Mouse (Mus musculus) ovary, postnatal 14 days (tissue): ENCODE data around the gene Flrt1.
"Not testable (repeated sequence)": the region's sequence is repeated elsewhere in the genome, so short reads cannot be mapped to it uniquely, and the experiment has no call there.

ENCODE experiments used
- DNase-seq: peaks from one replicate; pipeline ENCODE4 v3.0.0; 2022; ENCODE audit warnings: low spot score

The Flrt1 gene

GRCm38 (mm10) chr19:7068136-7068535, 37.4 kb downstream of the Flrt1 start:
- peak; percentile 90 for DNase-seq

GRCm38 (mm10) chr19:7067344-7068050, 38.0 kb downstream of the Flrt1 start:
- DNase-seq = no peak

- no peak for DNase-seq
Observed at GRCm38 (mm10) chr19:7066828-7067342, 38.6 kb downstream of the Flrt1 start.

DNA sequence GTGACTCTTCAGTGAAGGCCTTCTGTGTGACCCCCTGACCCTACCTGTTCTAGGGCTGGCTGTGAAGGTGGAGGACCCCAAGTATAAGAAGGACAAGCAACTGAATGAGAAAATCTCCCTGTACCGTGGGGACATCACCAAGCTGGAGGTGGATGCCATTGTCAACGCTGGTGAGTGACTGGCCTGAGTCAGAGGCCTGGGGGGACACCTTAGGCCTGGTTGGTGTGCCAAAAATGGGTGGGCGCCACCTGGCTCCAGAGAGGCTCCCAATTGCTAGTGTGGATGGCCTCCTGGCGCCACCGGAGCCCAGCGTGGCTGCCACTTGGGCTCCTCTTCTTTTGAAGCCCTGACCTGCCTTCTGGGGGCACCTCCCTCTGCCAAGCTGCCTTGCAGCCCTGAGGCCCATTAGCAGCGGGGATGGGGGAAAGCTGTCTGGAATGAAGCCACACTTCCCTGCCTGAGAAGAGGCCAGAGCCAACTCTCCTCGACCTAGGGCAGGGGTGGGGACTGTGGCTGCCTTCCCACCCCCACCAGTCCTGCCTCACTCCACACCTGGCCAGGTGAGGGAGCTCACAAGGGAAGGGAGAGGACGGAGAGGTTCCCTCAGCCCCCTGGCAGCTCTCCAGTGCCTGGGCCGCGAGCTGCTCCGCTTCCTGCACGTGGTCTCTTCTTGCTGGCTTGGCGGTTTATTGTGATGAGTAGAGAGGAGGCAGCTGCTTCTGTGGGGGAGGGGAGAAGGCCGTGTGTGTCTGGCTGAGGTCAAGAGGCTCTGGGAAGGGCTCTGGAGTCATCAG, 39.3 kb downstream of the Flrt1 start:
- peak; percentile 46 for DNase-seq

DNA sequence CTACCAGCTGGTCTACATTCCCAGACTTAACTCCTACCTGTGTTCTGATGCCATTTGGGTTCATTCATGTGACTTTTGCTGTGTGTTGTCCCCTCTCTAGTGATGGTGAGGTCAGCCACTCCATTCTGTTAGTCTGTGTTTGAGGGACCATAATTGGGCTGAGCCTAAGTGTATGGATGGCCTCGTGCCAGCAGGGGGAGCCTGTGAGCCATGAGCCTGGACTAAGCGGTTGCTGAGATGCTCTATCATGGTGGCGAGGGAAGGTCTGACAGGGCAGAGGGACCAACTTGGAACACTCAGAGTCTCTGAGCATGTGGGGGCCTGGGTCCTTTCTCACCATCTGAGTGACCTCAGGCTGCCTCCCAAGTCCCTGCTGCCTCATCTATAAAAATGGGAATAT, 41.0 kb downstream of the Flrt1 start:
- DNase-seq = peak; percentile 79

GRCm38 (mm10) chr19:7062916-7063315, 42.6 kb downstream of the Flrt1 start:
- DNase-seq = no peak

- DNase-seq = no peak
Observed at GRCm38 (mm10) chr19:7062110-7062509, 43.4 kb downstream of the Flrt1 start.

GRCm38 (mm10) chr19:7058541-7058940, 47.0 kb downstream of the Flrt1 start:
- DNase-seq = no peak

DNA sequence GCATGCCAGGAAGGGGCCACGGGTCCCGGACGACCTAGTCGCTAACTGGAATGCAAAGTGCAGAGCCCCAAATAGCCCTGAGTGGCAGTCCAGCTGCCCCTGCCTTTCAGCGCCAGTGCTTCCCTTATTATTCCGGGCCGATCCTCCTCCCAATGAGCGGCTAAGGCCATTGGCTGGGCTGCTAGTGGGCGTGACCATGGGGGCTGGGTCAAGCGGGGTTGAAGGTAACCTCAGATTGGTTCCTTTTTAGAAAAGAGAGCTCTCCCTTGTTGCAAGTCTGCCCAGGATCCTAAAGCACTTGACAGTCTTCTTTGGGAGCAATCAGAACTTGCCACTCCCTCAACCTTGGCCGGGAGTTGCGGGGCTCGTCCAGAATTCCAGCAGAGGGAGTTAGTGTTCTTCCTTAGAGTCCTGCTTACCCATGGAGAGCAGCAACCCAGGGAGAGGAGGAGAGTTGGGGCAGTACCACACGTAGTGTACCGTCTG, 47.8 kb downstream of the Flrt1 start:
- DNase-seq = peak; percentile 69

GRCm38 (mm10) chr19:7057126-7057721, 48.3 kb downstream of the Flrt1 start:
- peak; percentile 52 for DNase-seq

DNA sequence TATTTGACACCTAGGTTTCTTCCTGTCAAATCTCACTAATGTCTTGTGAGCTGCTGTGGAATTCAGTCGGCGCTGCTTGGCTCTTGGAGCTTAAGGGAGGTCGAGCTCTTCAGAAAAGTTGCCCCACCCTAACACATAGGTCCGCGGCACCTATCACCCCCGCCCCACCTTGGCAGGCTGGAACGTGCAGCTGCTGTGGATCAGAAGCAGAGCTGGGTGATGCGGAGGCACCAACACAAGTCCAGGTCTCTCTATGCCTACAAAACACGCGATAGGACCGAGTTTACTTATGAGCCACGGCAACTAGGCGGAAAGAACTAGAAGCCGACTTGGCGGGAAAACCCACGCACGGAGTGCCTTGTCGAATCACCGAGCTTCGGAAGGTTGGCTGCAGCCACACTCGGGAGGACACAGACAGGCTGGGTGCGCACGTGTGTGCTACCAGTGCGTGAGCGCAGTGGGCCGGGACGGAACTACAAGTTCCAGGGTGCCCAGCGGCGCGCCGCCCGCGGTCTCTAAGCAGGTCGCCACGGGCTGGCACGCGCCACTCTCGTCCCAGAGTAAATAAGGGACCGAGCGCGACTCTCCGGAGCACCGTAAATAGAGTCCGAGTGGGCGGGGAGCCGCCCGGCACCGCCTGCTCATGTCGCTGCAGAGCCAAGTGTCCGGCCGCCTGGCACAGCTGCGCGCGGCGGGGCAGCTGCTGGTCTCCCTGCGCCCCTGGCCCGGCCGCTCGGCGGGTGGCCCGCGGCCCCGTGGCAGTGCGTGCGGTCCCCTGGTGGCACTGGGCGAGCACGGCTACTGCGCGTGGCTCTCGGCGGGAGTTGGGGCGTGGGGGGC, 49.1 kb downstream of the Flrt1 start, which contains the start of gene Macrod1:
Gene Macrod1 (plus strand): TSS at position 563 of the 840 bp plus-strand sequence.
- no peak for DNase-seq

- no peak for DNase-seq
Observed at GRCm38 (mm10) chr19:7055173-7055572, 50.4 kb downstream of the Flrt1 start.

DNA sequence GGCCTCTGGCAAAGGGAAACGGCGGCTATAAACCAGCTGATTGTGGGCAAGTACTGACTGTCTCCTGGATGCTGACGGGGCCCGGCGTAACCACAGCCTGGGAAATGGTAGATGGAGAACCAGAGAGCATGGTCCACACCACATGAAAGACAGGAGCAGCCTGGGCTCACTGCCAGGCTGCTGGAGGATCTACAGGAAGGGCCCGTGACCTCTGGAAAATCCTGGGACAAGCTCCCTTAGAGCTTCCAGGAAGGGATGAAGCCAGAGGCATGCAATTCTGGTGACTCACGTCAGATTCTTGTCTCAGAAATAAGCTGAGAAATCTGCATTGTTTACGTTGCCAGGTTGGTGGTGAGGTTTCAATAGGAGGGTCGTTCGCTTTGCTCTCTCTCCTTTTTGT, 50.8 kb downstream of the Flrt1 start:
- DNase-seq = no peak

- DNase-seq = not testable (repeated sequence)
Observed at GRCm38 (mm10) chr19:7053382-7053781, 52.1 kb downstream of the Flrt1 start.

GRCm38 (mm10) chr19:7044706-7045105, 60.8 kb downstream of the Flrt1 start:
- DNase-seq = no peak

DNA sequence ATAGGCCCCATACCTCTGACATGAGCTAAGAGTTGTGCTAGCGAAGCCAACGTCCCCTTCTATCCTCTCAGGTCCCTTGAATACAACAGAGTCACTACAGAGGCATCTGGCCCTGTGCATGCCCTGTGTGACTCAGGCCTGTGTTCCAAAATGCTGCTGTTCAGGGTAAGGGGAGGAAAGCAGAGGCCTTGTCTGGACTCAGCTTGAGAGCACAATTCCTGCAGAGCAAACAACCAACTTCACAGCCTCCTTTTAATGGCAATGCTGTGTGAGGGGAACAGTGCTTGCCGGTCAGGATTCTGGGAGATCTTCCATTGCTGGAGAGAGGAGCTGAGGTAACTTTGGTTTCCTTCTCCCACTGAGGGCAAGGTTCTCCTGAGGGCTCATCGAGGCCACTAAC, 61.2 kb downstream of the Flrt1 start:
- DNase-seq = no peak
